Mouse (Mus musculus) left cerebral cortex, postnatal 25 days (tissue): ENCODE measurements around the gene Aasdhppt. TPM values are rescaled to one million over a fixed set of nuclear protein-coding genes. Genes with fewer than 3 reads are reported as not detected.

ENCODE experiments used
- microRNA-seq, 2 experiments: library from miRNA; unstranded; fragments of <30 nt; microRNA quantifications; one replicate each; pipeline ENCODE4 v1.2.0; 2022
- total RNA-seq, 2 experiments: library from RNA; stranded (reverse); gene quantifications; 2 replicates each; pipeline ENCODE4 v1.2.3; 2021

Aasdhppt gene
- total RNA-seq, 2 experiments from 2014 or later: 24.6 to 27.1 TPM

Small RNAs within 50 kb of the gene (microRNA-seq; reads per million reads assigned to microRNA genes)
- 0 reads per million in 2 experiments for gene Gm22195

Other genes with a start within 250 kb of the Aasdhppt start
- gene Kbtbd3, start 362 bp upstream of the Aasdhppt start, total RNA-seq: 10 to 100 TPM; 12.1 to 12.2 TPM
- gene Msantd4, start 67.1 kb upstream of the Aasdhppt start, total RNA-seq: 10 to 100 TPM; 59.1 to 61.6 TPM